24 mouse cellular contexts compared by ENCODE assay signal in the genomic region with DNA sequence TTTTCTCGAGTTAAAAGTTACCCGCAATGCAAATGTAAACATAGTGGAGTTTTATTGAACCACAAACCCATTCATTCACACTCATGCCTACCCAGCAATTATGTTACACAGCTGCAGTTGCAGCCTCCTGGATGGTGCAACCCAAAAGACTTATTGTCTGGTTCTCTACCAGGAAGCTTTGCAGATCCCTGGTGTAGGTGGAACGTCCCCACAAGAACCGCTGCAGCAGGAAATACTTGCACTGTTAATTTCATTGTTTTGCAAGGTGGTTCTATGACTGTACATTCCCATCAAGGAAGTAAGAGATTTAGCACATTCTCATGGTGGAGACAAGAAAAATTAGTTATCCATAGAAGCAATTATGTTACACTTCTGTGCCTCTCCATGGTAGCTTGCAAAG. TPM values are rescaled to one million over a fixed set of nuclear protein-coding genes. Genes with fewer than 3 reads are reported as not detected.
A peak's percentile ranks its signal among the peaks of the same experiment; 100 is the strongest.
DNase-seq lines count a peak whose midpoint lies in the region; ATAC-seq and TF ChIP-seq lines count a peak whose summit lies in the region.
"Had no signal": no experiment of that assay in that cellular context is flagged by ENCODE, and none has a peak within 500 bp of the region (broad histone marks: within the 10 kb centered on the region; RNA-seq: fewer than 3 reads in every experiment).

No protein-coding gene starts in this region.

- 92% methylated on average over 4 of the region's 4 CpGs for WGBS in midbrain, embryonic 11.5 days
- WGBS in midbrain, postnatal 0 days, result 89% methylated on average over 4 of the region's 4 CpGs
- WGBS in stomach, postnatal 0 days, result 39% methylated on average over 4 of the region's 4 CpGs
- 87% methylated on average over 4 of the region's 4 CpGs for WGBS in hindbrain, embryonic 11.5 days

- H3K27me3 ChIP-seq in midbrain, embryonic 11.5 days (ENCODE audit: control insufficient read depth, insufficient read depth, low read length), result no peaks in the 10 kb centered on the region
- H3K27me3 ChIP-seq in midbrain, postnatal 0 days (ENCODE audit: insufficient read depth, low read length), result no peaks in the 10 kb centered on the region
- H3K27me3 ChIP-seq in stomach, postnatal 0 days (ENCODE audit: control insufficient read depth, insufficient read depth, low read length), result no peaks in the 10 kb centered on the region
- no peaks in the 10 kb centered on the region for H3K27me3 ChIP-seq in hindbrain, embryonic 11.5 days (ENCODE audit: control insufficient read depth, insufficient read depth, low read length)
- H3K27me3 ChIP-seq: embryonic facial prominence, embryonic 13.5 days; embryonic facial prominence, embryonic 15.5 days; forebrain, embryonic 13.5 days; forebrain, embryonic 15.5 days had no signal

- H3K4me3 ChIP-seq in midbrain, embryonic 11.5 days (ENCODE audit: low read depth, low read length), result no peak overlapping the region
- H3K4me3 ChIP-seq in midbrain, postnatal 0 days (ENCODE audit: low read depth, low read length), result no peak overlapping the region
- H3K4me3 ChIP-seq in stomach, postnatal 0 days (ENCODE audit: low read depth, low read length), result no peak overlapping the region
- H3K4me3 ChIP-seq in hindbrain, embryonic 11.5 days (ENCODE audit: low read depth, low read length), result no peak overlapping the region
- H3K4me3 ChIP-seq: embryonic facial prominence, embryonic 13.5 days; embryonic facial prominence, embryonic 15.5 days; erythroblast, embryonic 14.5 days; forebrain, embryonic 10.5 days; forebrain, embryonic 13.5 days; forebrain, embryonic 15.5 days had no signal

- H3K27ac ChIP-seq in midbrain, embryonic 11.5 days (ENCODE audit: low read depth, low read length), result no peak overlapping the region
- no peak overlapping the region for H3K27ac ChIP-seq in midbrain, postnatal 0 days (ENCODE audit: low read depth, low read length)
- H3K27ac ChIP-seq in stomach, postnatal 0 days (replicated peaks), result no peak overlapping the region
- H3K27ac ChIP-seq in hindbrain, embryonic 11.5 days (ENCODE audit: low read depth, low read length), result no peak overlapping the region
- H3K27ac ChIP-seq: embryonic facial prominence, embryonic 13.5 days; embryonic facial prominence, embryonic 15.5 days; forebrain, embryonic 10.5 days; forebrain, embryonic 13.5 days; forebrain, embryonic 15.5 days had no signal

- no peak for ATAC-seq in midbrain, embryonic 11.5 days (ENCODE audit: low FRiP score)
- ATAC-seq in midbrain, postnatal 0 days (ENCODE audit: low FRiP score), result no peak
- peak; percentile 60 for ATAC-seq in megakaryocyte, adult 5-6 weeks (ENCODE audit: poor library complexity, severe bottlenecking)
- ATAC-seq in stomach, postnatal 0 days (ENCODE audit: low FRiP score, low TSS enrichment), result peak; percentile 61; the same call in 1 of the 2 replicates
- ATAC-seq in hindbrain, embryonic 11.5 days (ENCODE audit: low FRiP score), result no peak
- ATAC-seq: forebrain, embryonic 13.5 days; forebrain, embryonic 15.5 days had no signal

- no peaks in the 10 kb centered on the region for H3K4me1 ChIP-seq in midbrain, embryonic 11.5 days (ENCODE audit: control insufficient read depth, insufficient read depth, low read length)
- H3K4me1 ChIP-seq in midbrain, postnatal 0 days (ENCODE audit: insufficient read depth, low read length), result no peaks in the 10 kb centered on the region
- H3K4me1 ChIP-seq in stomach, postnatal 0 days (replicated peaks; ENCODE audit: control insufficient read depth, insufficient read depth), result no peaks in the 10 kb centered on the region
- no peaks in the 10 kb centered on the region for H3K4me1 ChIP-seq in hindbrain, embryonic 11.5 days (replicated peaks; ENCODE audit: control insufficient read depth, insufficient read depth, low read length)
- H3K4me1 ChIP-seq: forebrain, embryonic 13.5 days had no signal

- no peak for TF ChIP-seq CTCF in midbrain, postnatal 0 days (IDR thresholded peaks at IDR 0.05)
- no peak for TF ChIP-seq CTCF in stomach, postnatal 0 days (IDR thresholded peaks at IDR 0.05; ENCODE audit: low read depth)

- no peaks in the 10 kb centered on the region for H3K9me3 ChIP-seq in midbrain, embryonic 11.5 days (ENCODE audit: control insufficient read depth, low read length)
- no peaks in the 10 kb centered on the region for H3K9me3 ChIP-seq in midbrain, postnatal 0 days (ENCODE audit: low read length)
- no peaks in the 10 kb centered on the region for H3K9me3 ChIP-seq in stomach, postnatal 0 days (ENCODE audit: control insufficient read depth, low read length)
- H3K9me3 ChIP-seq in hindbrain, embryonic 11.5 days (ENCODE audit: control insufficient read depth, low read length), result no peaks in the 10 kb centered on the region
- H3K9me3 ChIP-seq: embryonic facial prominence, embryonic 13.5 days; embryonic facial prominence, embryonic 15.5 days; forebrain, embryonic 10.5 days; forebrain, embryonic 13.5 days; forebrain, embryonic 15.5 days had no signal

- no peak overlapping the region for H3K9ac ChIP-seq in midbrain, embryonic 11.5 days (ENCODE audit: low read length)
- H3K9ac ChIP-seq in midbrain, postnatal 0 days (replicated peaks; ENCODE audit: low read length, poor library complexity, severe bottlenecking), result no peak overlapping the region
- no peak overlapping the region for H3K9ac ChIP-seq in stomach, postnatal 0 days (ENCODE audit: low read length)
- H3K9ac ChIP-seq in hindbrain, embryonic 11.5 days (ENCODE audit: low read depth, low read length), result no peak overlapping the region
- H3K9ac ChIP-seq: embryonic facial prominence, embryonic 13.5 days; embryonic facial prominence, embryonic 15.5 days; forebrain, embryonic 13.5 days; forebrain, embryonic 15.5 days had no signal

- no peak for TF ChIP-seq EP300 in stomach, postnatal 0 days (optimal IDR thresholded peaks at IDR 0.05)

- H3K4me2 ChIP-seq in midbrain, embryonic 11.5 days, result no peak overlapping the region
- no peak overlapping the region for H3K4me2 ChIP-seq in midbrain, postnatal 0 days (ENCODE audit: low read depth, low read length, poor library complexity, severe bottlenecking)
- no peak overlapping the region for H3K4me2 ChIP-seq in stomach, postnatal 0 days (replicated peaks; ENCODE audit: low read depth)
- no peak overlapping the region for H3K4me2 ChIP-seq in hindbrain, embryonic 11.5 days (replicated peaks; ENCODE audit: low read depth, low read length)
- H3K4me2 ChIP-seq: embryonic facial prominence, embryonic 13.5 days; embryonic facial prominence, embryonic 15.5 days; forebrain, embryonic 13.5 days; forebrain, embryonic 15.5 days had no signal

- peak; percentile 55 for DNase-seq in heart, adult 11 months
- DNase-seq in heart, adult 8-10 months (ENCODE audit: low spot score), result no peak
- DNase-seq in midbrain, embryonic 11.5 days (ENCODE audit: low spot score, missing footprints), result peak; percentile 26
- DNase-seq in midbrain, postnatal 0 days (ENCODE audit: low spot score), result no peak
- DNase-seq in stomach, postnatal 0 days (ENCODE audit: low spot score), result no peak
- no peak for DNase-seq in hindbrain, embryonic 11.5 days (ENCODE audit: low spot score)
- DNase-seq in gastrocnemius, adult 8-10 months (ENCODE audit: low spot score in 2 of 2), result no peak
- DNase-seq: adrenal gland, adult 2 months; adrenal gland, postnatal 10 days; adrenal gland, postnatal 25 days; cerebellum, adult 11 months; cerebellum, adult 18-20 months; cerebellum, adult 8-10 months; cerebellum, adult 9-11 months; cerebellum, postnatal 14 days; cerebellum, postnatal 36 days; embryo, embryonic 11 days had no signal

- no peaks in the 10 kb centered on the region for H3K36me3 ChIP-seq in midbrain, embryonic 11.5 days (ENCODE audit: control insufficient read depth, insufficient read depth, low read length)
- no peaks in the 10 kb centered on the region for H3K36me3 ChIP-seq in midbrain, postnatal 0 days (ENCODE audit: insufficient read depth, low read length)
- H3K36me3 ChIP-seq in stomach, postnatal 0 days (ENCODE audit: control insufficient read depth, insufficient read depth, low read length), result no peaks in the 10 kb centered on the region
- no peaks in the 10 kb centered on the region for H3K36me3 ChIP-seq in hindbrain, embryonic 11.5 days (ENCODE audit: control insufficient read depth, insufficient read depth, low read length)
- H3K36me3 ChIP-seq: embryonic facial prominence, embryonic 13.5 days; embryonic facial prominence, embryonic 15.5 days; forebrain, embryonic 10.5 days; forebrain, embryonic 15.5 days had no signal

RNA-seq across cellular contexts. Expression of gene Pgm2, which starts 15.4 kb away (rescaled TPM):
- total RNA-seq in heart, adult 8-10 months (2022), result 1 to 10 TPM; 4.1 to 5.1 (median 4.8) TPM
- 22.8 and 29.3 TPM in 2 replicates for polyA plus RNA-seq in midbrain, embryonic 11.5 days (2014; fragmentation: Nextera tagmentation; extraction: Ambion mirVana)
- 12.6 and 13.7 TPM in 2 replicates for total RNA-seq in midbrain, postnatal 0 days (2014; rRNA removed)
- 14.0 and 15.4 TPM in 2 replicates for polyA plus RNA-seq in midbrain, postnatal 0 days (2015; fragmentation: Nextera tagmentation; extraction: Ambion mirVana)
- 42.4 and 53.4 TPM in 2 replicates for total RNA-seq in megakaryocyte, adult 5-6 weeks (2015)
- total RNA-seq in megakaryocyte, adult 5-6 weeks (2017), result 40.5 and 41.3 TPM in 2 replicates
- 33.8 and 34.3 TPM in 2 replicates for polyA plus RNA-seq in stomach, postnatal 0 days (2015; fragmentation: Nextera tagmentation; extraction: Ambion mirVana)
- polyA plus RNA-seq in hindbrain, embryonic 11.5 days (2014; fragmentation: Nextera tagmentation; extraction: Ambion mirVana), result 27.8 and 28.2 TPM in 2 replicates
- 1 to 10 TPM in 3 of 4 experiments, under 1 TPM in 1; 0.97 to 2.4 (median 1.4) TPM for total RNA-seq in gastrocnemius, adult 8-10 months (2022)

Comparison
In these comparisons a context has a peak if more than half of its experiments do, and no peak if none do; other contexts are left out.
1. DNase-seq: peak in heart, adult 11 months (single experiment) and midbrain, embryonic 11.5 days (single experiment); none in heart, adult 8-10 months (single experiment), midbrain, postnatal 0 days (single experiment), stomach, postnatal 0 days (single experiment), hindbrain, embryonic 11.5 days (single experiment) and gastrocnemius, adult 8-10 months (0 of 2).
2. ATAC-seq: peak in megakaryocyte, adult 5-6 weeks (single experiment) and stomach, postnatal 0 days (single experiment); none in midbrain, embryonic 11.5 days (single experiment), midbrain, postnatal 0 days (single experiment) and hindbrain, embryonic 11.5 days (single experiment).